Mouse (Mus musculus) hindbrain, embryonic 10.5 days (tissue): ENCODE measurements around the gene Gm20441. TPM values are rescaled to one million over a fixed set of nuclear protein-coding genes. Genes with fewer than 3 reads are reported as not detected.
"Not testable (repeated sequence)": the region's sequence is repeated elsewhere in the genome, so short reads cannot be mapped to it uniquely, and the experiment has no call there.

Experiments used
- DNase-seq: peaks from one replicate; pipeline ENCODE4 v3.0.0-alpha.2; 2017; ENCODE audit warnings: low spot score
- H3K27ac ChIP-seq: fragments of 300-500 bp; sonication (generic); 2 replicates; pipeline ENCODE4 v1.5.1; 2016; ENCODE audit warnings: mild to moderate bottlenecking, moderate library complexity
- H3K27me3 ChIP-seq: fragments of 300-500 bp; sonication (generic); 2 replicates; pipeline ENCODE4 v1.6.1; 2016; ENCODE audit warnings: mild to moderate bottlenecking; ENCODE audit not compliant: poor library complexity, insufficient read depth, severe bottlenecking
- H3K36me3 ChIP-seq: fragments of 300-500 bp; sonication (generic); 2 replicates; pipeline ENCODE4 v1.6.1; 2016; ENCODE audit warnings: mild to moderate bottlenecking, moderate library complexity
- H3K4me1 ChIP-seq: fragments of 300-500 bp; sonication (generic); replicated peaks from 2 replicates; pipeline ENCODE4 v1.6.1; 2016; ENCODE audit warnings: mild to moderate bottlenecking
- H3K4me3 ChIP-seq: fragments of 300-500 bp; sonication (generic); 2 replicates; pipeline ENCODE4 v1.5.1; 2016; ENCODE audit warnings: mild to moderate bottlenecking, moderate library complexity
- H3K9me3 ChIP-seq: fragments of 300-500 bp; sonication (generic); 2 replicates; pipeline ENCODE4 v1.6.1; 2016; ENCODE audit warnings: mild to moderate bottlenecking, moderate library complexity
- WGBS: fragments of 180-500 bp; shearing (Covaris S2); methylation state at CpG from one replicate; pipeline ENCODE4 v1.1.7; 2016; 5-methylcytosine and 5-hydroxymethylcytosine counted together
- polyA plus RNA-seq: library from polyadenylated mRNA; unstranded; fragments of >200 nt; fragmentation: Nextera tagmentation; extraction: Ambion mirVana; gene quantifications from 2 replicates; pipeline ENCODE4 v1.2.1, GENCODE M21; 2016

Gene Gm20441
- polyA plus RNA-seq, 1 experiment from 2014 or later, result not detected

DNA sequence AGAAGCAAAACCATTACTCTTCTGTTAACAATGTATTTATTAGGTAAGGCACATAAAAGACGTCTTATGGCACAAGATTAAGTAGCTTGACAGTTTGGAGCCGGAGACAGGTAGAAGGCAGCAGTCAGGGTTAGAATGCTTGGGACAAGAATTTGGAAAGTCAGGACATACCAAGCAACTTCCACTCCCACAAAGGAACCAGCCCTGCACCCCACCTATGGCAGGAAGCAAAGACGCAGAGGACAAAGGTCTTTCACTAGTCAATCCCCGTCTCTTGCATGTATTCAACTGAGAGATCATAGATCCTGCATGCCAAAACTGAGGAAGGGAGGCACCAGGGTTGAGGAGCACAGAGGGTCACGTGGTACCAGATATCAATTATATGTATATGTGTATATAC is 6.7 kb downstream of the Gm20441 start:
- H3K4me3 ChIP-seq, result no peak overlapping the region
- H3K27ac ChIP-seq, result no peak overlapping the region
- H3K9me3 ChIP-seq, result no peaks in the 10 kb centered on the region
- peaks cover 16% of the 10 kb centered on the region for H3K4me1 ChIP-seq
- WGBS, result 94% methylated on average over 5 of the region's 5 CpGs
- DNase-seq, result no peak
- peaks cover 6% of the 10 kb centered on the region; the same call in 1 of the 2 replicates for H3K36me3 ChIP-seq
- H3K27me3 ChIP-seq, result peaks cover 17% of the 10 kb centered on the region; the same call in 1 of the 2 replicates

DNA sequence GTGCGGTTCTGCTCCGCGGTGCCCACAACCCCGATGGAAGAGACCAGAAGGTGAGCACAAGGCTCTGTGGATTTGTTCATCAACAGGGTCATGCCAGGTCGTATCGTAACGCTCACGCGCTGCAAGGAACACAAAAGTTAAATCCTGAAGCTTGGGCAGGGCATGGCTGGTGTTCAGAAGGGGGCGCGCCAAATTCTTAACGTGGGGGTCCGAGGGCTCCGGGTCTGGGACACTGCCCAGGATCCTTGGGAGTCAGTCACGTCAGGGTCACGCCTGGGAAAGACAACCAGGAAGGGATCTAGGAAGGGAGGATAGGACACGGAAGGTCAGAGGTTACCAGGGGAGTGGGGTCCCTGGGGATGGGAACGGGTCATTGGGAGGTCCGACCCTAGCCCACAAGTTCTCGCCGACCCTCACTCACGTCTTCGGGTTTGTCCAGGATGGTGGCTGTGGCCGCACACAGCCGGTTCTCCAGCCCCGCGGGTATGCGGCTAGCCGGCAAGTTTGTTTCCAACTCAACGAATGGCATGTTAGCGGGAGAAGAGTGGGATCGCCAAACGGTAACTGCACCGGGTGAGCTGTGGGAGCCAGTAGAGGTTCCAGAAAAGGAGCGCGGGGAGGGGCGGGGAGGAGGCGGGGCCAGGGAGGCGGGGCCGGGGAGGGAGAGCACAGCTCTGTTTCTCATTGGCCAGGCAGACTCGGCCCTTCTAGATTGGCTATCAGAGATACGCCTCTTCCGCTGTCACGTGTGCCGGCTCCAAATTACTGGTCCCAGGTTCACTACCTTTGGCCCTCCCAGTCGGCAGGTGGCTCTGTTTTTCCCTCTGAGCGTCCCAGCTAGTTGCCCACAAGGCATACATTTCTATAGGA is 7.7 kb downstream of the Gm20441 start, which contains the start of gene Ddt:
Gene Ddt (minus strand): TSS at position 620 of the 870 bp plus-strand sequence.
- peaks cover 9% of the 10 kb centered on the region; the same call in 1 of the 2 replicates for H3K27me3 ChIP-seq
- DNase-seq, result peak; percentile 92
- H3K9me3 ChIP-seq, result no peaks in the 10 kb centered on the region
- H3K27ac ChIP-seq, result peak within 1 kb of the TSS; percentile 82
- H3K4me3 ChIP-seq, result peak within 1 kb of the TSS; percentile 66
- WGBS, result under 1% methylated on average over 47 of the region's 47 CpGs
- H3K4me1 ChIP-seq, result peaks cover 16% of the 10 kb centered on the region
- peaks cover 6% of the 10 kb centered on the region; the same call in 1 of the 2 replicates for H3K36me3 ChIP-seq

DNA sequence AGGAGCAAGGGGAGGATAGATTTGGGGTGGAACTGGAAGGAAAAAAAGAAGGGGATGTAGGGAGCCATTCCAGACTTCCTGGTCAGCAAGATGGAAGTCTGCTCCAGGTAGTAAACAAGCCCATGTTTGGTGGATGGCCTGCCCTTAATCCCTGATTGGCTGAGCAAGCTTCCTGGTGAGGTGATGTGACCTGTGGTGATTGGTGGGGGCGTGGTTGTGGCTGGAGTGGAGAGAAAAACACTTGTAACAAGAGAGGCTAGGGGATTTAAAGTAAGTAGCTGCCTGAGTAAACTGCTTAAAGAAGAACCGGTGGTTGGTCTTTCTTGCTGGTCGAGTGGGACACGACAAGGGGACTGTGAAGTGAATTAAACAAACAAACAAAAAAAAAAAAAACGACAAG is 13.0 kb downstream of the Gm20441 start:
- H3K4me1 ChIP-seq, result peaks cover 29% of the 10 kb centered on the region
- H3K36me3 ChIP-seq, DNase-seq, H3K4me3 ChIP-seq, H3K27me3 ChIP-seq, H3K27ac ChIP-seq, H3K9me3 ChIP-seq: not testable (repeated sequence)
- WGBS, result 43% methylated on average over 5 of the region's 5 CpGs

DNA sequence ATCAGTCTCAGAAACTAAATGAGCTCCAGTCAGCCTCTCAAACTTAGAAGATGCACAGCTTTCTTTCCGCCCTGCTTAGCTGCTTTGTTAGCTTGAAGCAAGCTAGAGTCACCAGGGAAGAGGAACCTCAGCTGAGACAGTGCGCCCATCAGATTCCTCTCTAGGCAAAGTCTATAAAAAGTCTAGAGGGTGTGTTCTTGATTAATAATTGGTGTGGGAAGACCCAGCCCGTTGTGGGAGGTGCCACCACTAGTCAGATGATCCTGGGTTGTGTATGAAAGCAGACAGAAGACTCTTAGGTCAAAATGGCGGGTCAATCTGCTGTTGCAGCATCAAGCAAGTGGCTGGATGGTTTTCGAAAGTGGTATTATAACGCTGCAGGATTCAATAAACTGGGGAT is 13.9 kb downstream of the Gm20441 start:
- H3K27ac ChIP-seq, result no peak overlapping the region
- WGBS, result 86% methylated on average over 6 of the region's 6 CpGs
- peaks cover 13% of the 10 kb centered on the region; the same call in 1 of the 2 replicates for H3K36me3 ChIP-seq
- no peak overlapping the region for H3K4me3 ChIP-seq
- no peaks in the 10 kb centered on the region for H3K9me3 ChIP-seq
- H3K27me3 ChIP-seq, result no peaks in the 10 kb centered on the region
- H3K4me1 ChIP-seq, result peaks cover 26% of the 10 kb centered on the region
- DNase-seq, result no peak

DNA sequence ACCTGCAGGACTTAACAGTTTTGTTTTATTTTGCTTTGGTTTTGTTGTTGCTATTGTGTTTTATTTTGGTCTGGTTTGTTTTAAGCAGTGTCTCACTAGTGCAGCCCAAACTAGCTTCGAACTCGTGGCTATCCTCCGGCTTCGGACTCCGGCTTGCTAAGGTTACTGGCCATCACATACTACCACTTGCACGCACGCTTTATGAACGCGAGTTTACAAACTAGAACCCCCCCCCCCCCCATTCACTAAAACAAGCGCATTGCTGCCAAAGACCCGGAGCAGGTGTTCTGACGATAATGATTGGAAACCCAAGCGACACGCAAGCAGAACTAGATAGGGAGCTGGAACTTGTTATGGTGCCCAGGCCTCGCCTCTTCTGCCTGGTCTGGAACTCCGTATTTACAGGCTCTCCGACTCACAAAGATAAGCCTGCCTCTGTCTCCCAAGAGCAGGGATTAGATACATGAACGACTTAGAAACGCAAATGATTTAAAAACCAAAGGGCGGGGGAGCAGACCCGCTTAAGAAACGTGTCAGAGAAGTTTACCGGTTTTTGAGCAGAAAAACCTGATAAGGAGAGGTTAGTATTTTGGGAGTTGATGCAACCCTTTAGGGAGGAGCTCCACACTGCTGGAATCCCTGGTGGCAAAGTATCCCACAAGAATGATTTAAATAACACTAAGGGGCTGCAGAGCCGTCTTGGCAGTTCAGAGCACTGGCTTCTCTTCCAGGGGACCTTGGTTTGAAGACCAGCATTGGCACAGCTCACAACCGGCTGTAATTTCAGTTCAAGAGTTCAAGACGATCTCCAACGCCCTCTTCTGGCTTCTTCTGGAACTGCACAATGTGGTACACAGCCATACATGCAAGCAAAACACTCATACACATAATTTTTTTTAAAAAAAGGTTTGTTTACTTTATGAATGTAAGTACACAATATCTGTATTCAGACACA is 16.0 kb downstream of the Gm20441 start:
- 1% methylated on average over 27 of the region's 27 CpGs for WGBS
- no peaks in the 10 kb centered on the region for H3K9me3 ChIP-seq
- H3K36me3 ChIP-seq, result peaks cover 28% of the 10 kb centered on the region
- H3K4me1 ChIP-seq, result peaks cover 26% of the 10 kb centered on the region
- H3K4me3 ChIP-seq, result peak overlapping the region; percentile 93
- no peaks in the 10 kb centered on the region for H3K27me3 ChIP-seq
- H3K27ac ChIP-seq, result peak overlapping the region; percentile 90
- DNase-seq, result peak; percentile 84

DNA sequence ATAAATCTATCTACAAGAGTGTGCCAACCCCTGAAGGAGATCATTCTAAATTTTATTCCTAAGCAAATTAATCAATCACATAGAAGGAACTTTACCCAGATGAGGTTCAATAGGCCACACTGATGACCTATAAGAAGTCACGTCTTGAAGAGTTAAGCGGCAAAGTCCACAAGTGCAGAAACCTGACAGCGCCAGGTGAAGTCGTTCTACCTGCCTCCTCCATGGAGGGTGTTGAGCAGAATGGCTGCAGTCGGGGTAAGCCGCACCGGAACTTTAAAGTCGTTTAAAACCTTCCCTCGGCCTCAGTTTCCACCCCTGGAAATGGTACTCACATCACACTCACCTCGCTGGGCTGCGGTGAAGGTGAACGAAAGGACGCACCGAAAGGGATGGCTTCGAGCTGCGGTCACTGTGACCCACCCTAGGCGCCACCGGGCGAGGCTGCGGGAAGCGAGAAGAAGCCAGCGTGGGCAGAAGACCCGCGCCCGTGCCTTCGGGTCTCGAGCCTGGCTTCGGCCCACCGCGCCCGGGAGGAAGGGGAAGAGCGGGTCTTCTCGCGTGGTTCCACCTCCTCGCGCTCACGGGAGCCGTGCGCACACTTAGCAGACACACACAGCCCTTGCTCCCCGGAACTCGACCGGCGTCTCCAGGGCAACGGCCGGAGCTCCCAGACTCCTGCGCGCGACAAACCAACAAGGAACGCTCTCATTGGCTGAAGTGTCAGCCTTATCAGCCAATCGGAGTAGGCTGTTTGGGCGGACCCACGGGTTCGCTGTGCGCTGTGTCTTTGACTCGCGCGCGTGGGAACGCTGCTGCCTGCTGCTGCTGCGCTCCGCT is 16.9 kb downstream of the Gm20441 start, which contains the start of gene Cabin1:
Gene Cabin1 (minus strand): TSS at position 660 of the 837 bp plus-strand sequence.
- DNase-seq, result peak; percentile 99
- Histone ChIP-seq H3K4me3 (peak within 1 kb of the TSS; percentile 93), H3K4me1 (peaks cover 26% of the 10 kb centered on the region), H3K27ac (peak within 1 kb of the TSS; percentile 90), H3K9me3 (no peaks in the 10 kb centered on the region), H3K27me3 (no peaks in the 10 kb centered on the region), H3K36me3 (peaks cover 36% of the 10 kb centered on the region)
- WGBS, result under 1% methylated on average over 61 of the region's 61 CpGs

DNA sequence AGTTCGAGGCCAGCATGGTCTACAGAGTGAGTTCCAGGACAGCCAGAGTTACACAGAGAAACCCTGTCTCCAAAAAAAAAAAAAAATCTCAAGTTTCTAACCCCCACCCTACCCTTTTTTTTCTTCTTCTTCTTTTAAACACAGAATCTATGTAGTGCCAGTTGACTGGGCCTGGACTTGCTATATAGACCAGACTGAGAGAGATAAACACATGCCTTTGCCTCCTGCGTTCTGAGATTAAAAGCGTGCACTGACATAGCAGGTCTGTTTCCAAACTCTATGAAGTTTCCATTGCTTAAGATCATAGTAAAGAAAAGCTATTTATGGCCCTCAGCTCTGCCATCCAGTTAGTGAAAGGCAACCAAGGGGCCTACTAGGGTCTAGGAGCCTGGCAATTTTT is 18.3 kb downstream of the Gm20441 start:
- H3K27me3 ChIP-seq, result no peaks in the 10 kb centered on the region
- H3K4me3 ChIP-seq, result peak overlapping the region; percentile 13; the same call in 1 of the 2 replicates
- DNase-seq, result no peak
- H3K27ac ChIP-seq, result no peak overlapping the region
- H3K9me3 ChIP-seq, result 0 out of 2 replicates have a peak, but pooled peaks cover 4% of the 10 kb centered on the region
- WGBS, result 96% methylated on average over 3 of the region's 3 CpGs
- H3K4me1 ChIP-seq, result peaks cover 26% of the 10 kb centered on the region
- peaks cover 51% of the 10 kb centered on the region for H3K36me3 ChIP-seq

DNA sequence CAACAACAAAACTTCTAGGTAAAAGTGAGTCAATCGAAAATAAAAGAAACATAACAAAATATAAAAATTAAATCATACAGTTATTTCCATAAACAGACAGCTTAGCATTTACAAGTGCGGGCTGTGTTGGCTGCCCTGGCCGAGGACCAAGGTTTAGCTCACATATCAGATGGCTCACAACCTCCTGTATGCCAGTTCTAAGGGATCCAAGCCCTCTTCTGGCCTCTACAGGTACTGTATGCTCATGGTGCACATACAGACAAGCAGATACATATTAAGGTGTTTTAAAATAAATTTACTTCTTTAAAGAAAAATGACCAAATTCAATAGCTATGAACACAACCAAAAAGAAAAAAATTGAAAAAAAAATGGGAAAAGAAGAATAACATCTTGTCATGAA is 20.4 kb downstream of the Gm20441 start:
- peaks cover 26% of the 10 kb centered on the region for H3K4me1 ChIP-seq
- WGBS, result 96% methylated on average over 3 of the region's 3 CpGs

DNA sequence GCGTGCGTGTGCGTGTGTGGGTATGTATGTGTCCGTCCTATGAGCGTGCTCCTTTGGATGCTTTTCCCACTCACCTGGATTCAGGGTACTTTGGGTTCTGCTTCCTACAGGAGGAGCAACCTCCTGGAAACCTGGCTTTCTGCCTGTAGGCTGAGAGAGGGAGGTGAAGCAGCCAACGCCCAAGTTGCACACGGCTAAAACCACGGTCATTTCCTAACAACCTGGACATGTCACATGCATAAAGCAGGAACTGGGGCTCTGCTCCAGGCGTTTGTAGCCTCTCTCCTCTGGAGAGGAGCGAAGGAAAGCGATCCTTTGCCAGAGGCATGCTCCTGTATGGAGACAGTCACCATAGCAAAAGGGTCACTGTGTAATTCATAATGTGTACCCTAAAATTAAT is 24.0 kb downstream of the Gm20441 start:
- H3K4me1 ChIP-seq, result no peaks in the 10 kb centered on the region
- H3K36me3 ChIP-seq, result peaks cover 97% of the 10 kb centered on the region
- 95% methylated on average over 11 of the region's 11 CpGs for WGBS
- no peak overlapping the region for H3K4me3 ChIP-seq
- 0 out of 2 replicates have a peak, but pooled peaks cover 4% of the 10 kb centered on the region for H3K9me3 ChIP-seq
- H3K27me3 ChIP-seq, result no peaks in the 10 kb centered on the region
- DNase-seq, result no peak
- no peak overlapping the region for H3K27ac ChIP-seq

More for the DNA sequence above, 20.4 kb downstream of the Gm20441 start:
- Histone ChIP-seq H3K4me3 (no peak overlapping the region), H3K27me3 (no peaks in the 10 kb centered on the region), H3K9me3 (0 out of 2 replicates have a peak, but pooled peaks cover 4% of the 10 kb centered on the region), H3K36me3 (peaks cover 69% of the 10 kb centered on the region), H3K27ac (no peak overlapping the region)
- no peak for DNase-seq

DNA sequence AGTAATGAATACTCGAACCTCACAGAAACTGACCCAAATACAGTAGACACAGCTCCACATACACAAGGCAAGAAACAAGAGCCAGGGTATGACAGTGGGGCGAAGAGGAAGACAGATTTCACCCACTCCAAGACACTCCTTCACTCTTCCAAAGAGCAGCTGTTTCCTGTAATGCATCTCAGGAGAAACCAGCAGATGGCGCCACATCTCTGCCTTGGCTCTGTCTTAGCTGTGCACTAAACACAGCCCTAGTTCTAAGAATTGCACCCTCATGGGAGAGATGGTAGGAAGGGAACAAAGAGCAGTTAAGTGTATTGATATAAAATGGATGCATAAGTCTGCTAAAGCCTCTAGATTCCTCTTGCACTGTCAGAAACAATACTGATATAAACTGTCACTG is 36.7 kb downstream of the Gm20441 start:
- peak; percentile 78 for DNase-seq
- Histone ChIP-seq H3K27ac (no peak overlapping the region), H3K9me3 (no peaks in the 10 kb centered on the region), H3K4me3 (no peak overlapping the region), H3K27me3 (no peaks in the 10 kb centered on the region), H3K4me1 (no peaks in the 10 kb centered on the region), H3K36me3 (peaks cover 98% of the 10 kb centered on the region)
- WGBS, result 48% methylated on average over 3 of the region's 3 CpGs

DNA sequence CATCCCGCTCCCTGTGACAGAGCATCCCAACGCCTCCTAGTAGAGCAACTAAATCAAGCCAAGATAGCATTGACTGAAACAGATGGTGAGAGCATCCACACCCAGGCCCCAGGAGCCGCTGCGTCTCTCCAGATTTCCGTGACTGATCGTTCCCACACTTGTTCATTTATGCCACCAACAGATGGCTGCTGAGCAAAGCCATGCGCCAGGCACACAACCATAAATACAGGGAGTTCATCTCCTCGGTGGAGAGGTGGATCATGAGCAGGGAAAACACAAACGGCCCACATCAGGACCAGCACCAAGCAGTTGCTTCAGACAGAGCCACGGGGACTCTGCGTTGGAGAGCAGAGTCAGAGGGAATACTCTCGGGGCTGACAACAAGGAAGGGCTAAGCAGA is 37.4 kb downstream of the Gm20441 start:
- WGBS, result 93% methylated on average over 12 of the region's 12 CpGs
- Histone ChIP-seq H3K36me3 (peaks cover 98% of the 10 kb centered on the region), H3K27ac (no peak overlapping the region), H3K27me3 (no peaks in the 10 kb centered on the region), H3K9me3 (no peaks in the 10 kb centered on the region), H3K4me3 (no peak overlapping the region), H3K4me1 (no peaks in the 10 kb centered on the region)
- DNase-seq, result no peak

DNA sequence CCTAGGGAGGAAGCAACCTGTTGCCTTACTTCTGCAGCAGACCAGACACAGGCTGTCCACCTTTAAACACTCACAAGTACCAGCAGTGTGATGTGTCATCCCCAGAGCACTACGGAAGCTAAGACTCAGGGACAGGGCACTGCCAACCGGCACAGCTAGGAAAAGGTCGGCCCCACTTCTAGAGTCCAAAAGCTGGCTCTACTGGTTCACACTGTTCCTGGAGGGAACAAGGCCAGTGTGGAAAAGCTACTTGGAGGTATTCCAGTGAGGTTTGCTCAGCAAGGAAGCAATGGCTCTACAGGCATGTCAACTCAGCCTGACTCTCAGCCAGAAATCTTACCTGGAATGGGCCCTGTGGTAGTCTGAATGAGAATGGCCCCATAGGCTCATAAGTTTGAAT is 39.9 kb downstream of the Gm20441 start:
- Histone ChIP-seq H3K4me1 (no peaks in the 10 kb centered on the region), H3K4me3 (no peak overlapping the region), H3K27ac (no peak overlapping the region), H3K27me3 (no peaks in the 10 kb centered on the region), H3K9me3 (no peaks in the 10 kb centered on the region), H3K36me3 (peaks cover 97% of the 10 kb centered on the region)
- 88% methylated on average over 3 of the region's 3 CpGs for WGBS
- no peak for DNase-seq
